Mouse (Mus musculus): ENCODE measurements around the gene Psmc5.
A peak's percentile ranks its signal among the peaks of the same experiment; 100 is the strongest.

DNA sequence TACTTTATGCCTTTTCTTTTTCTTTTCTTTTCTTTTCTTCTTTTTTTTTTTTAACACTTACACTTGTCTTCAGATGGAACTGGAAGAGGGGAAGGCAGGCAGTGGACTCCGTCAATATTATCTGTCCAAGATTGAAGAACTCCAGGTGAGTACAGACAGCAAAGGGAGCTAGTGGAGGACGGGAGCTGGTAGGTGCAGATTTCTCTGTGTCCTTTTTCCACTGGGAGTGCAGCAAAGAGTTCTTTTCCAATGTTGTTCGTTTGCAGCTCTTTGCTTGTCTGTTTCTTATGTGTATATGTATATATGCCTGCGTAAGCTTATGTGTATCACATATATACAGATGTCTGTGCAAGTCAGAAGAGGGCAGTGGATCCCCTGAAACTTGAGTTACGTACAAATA lies 821 bp downstream of the Psmc5 start:
- TF ChIP-seq CTCF (IDR thresholded peaks at IDR 0.05): peak; percentile 61
- no peak for TF ChIP-seq EP300 (IDR thresholded peaks at IDR 0.05; ENCODE audit: insufficient read depth, low read depth, low read length)
- no peak for TF ChIP-seq POLR2A (IDR thresholded peaks at IDR 0.05; ENCODE audit: insufficient read depth, low read depth, low read length)
